Mouse (Mus musculus) inflammation-experienced regulatory T-cells, adult 6 months (primary cell): ENCODE data around the gene Mettl13. TPM values are rescaled to one million over a fixed set of nuclear protein-coding genes. Genes with fewer than 3 reads are reported as not detected.

ENCODE experiments used
- ATAC-seq: one replicate; pipeline ENCODE4 v1.8.0; 2017
- polyA plus RNA-seq, 3 experiments: library from polyadenylated mRNA; unstranded; fragments of 100-300 nt; shearing (Covaris generic); gene quantifications; one replicate each; pipeline ENCODE4 v1.2.1; 2017

Gene Mettl13
- 1 to 10 TPM; 5.6 to 9.6 (median 8.8) TPM for polyA plus RNA-seq

DNA sequence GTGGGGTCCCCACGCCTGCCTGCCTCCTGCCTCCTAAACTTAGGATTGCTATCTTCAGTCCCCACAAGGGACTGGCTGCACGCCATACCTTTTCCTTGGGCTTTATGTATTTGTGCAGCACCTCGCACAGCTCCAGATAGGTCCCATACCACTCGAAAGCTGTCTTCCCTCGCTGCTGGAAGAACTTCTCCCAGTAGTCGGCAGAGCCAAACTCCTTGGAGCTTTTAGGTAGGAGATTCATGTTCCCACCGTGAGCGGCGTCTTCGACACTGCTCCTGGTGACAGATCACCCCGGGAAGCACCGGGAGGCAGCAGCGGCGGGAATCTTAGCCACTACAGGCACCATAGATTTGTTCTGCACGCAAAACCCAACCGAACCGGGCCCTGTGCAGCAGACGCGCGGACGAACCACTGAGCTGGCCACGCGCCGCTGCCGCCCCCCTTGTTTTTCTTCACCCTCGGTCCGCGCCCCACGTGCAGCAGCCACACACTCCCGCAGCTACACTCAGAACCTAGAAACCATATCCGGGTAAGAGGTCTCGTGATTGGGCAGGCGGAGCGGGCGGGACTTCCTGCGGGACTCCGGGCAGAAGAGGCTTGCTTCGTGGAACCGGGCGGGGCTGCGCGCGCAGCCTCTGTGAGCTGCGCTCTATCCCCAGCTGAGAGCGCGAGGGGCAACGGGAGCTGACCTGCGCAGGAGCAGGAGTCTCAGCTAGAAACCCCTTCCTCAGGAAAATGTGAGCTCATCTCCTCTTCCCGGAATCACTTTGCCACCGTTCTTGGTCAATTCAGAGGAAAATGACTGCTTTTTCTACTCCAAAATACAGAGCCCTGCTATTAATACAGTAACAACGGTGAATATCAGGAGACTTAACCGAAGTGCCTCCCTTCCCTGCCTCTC lies at the start of gene Mettl13:
TSS of gene Mettl13 (minus strand) at position 536 of the 901 bp plus-strand sequence.
- ATAC-seq: peak; percentile 99

DNA sequence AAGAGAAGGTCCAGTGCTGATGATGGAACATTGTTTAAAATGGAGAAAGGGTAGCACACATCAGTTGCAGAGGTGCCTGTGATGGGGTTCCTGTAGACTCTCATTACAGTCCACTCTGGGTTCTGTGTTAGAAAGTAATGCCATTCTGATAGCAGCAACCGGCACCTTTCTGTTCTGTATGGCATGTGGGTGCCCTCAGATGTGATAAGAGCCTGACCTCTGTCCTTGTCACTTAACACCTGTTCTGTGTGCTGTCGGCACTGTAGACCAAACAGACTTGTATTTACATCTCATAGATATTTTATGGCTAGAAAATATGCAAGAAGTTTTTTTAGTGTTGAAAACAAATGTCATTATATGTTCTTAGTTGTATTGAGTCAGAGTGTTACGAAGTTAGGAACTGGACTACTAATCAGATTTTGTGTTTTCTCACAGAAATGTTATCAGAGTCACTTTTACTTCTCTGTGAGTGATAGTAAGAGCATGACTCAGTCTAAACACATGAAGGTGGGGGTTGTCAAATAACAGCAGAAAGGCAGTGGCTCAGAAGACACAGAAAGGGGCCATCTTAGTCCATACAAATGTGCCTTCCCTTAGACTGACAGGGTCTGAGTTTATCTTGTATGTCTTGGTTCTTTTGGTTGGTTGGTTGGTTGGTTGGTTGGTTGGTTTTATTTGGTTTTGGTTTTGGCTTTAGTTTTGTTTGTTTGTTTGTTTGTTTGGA lies 49.2 kb upstream of the Mettl13 start:
- ATAC-seq: no peak

DNA sequence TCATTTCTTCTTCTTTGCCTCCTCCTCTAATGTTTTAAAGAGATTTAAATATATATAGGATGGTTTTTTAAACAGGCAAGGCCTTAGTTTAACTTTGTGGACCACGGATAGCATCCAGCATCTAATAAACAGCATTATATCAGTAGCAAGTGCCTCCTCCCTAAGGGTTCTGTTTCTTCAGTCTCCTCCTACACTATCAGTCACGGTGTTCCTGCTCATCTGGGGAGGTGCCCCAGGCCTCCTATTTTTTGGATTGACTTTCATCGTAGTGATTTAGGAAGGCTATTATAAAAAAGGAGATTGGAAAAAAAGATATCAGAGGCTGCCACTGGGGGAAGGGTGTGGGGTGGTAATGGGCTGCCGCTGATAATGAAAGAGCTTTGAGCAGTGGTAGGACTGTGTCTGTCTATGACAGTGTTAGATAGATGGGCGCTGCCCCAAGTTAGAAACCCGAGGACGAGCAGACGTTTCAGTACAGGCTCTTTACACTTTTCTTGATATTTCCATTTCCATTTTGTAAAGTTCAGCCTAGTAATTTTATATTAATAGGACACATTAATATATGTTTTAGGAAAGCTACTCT lies 42.2 kb upstream of the Mettl13 start:
- no peak for ATAC-seq

DNA sequence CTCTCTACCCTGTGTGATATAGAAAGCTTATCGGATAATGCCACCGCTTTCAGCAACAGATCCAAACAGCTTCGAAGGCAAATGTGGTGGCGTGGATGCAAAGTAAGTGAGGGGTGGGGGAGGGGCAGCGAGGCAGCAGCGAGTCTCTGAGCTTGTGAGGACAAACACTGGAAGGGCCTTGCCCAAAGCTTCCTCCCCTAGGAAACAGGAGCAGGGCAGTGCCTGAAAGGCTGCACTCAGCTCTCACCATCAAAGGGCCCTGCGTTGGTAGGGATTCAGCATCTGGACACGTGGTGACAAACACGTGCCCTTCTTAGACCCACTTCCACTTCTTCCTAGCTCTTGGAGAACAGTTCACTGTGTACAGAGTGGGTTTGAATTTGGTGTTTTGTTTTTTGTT lies 41.1 kb upstream of the Mettl13 start:
- no peak for ATAC-seq

DNA sequence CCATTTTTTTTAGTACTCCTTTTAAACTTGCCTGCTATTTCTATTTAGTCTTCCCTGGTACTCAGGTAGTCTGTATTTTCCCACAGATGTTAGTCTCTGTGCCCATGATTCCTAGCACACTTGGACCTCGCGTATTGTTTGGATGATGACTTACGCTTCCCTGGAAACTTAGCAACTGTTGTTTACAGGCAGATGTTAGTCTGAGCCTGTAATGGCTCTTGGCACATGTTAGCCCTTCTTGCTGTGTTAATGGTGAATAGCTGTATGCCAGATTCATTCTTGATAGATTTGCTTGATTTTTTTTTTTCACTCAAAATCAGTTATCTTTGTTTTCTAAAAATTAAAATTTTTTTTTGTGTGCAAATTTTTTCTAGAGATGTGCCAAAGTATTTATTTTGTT lies 40.3 kb upstream of the Mettl13 start:
- no peak for ATAC-seq

DNA sequence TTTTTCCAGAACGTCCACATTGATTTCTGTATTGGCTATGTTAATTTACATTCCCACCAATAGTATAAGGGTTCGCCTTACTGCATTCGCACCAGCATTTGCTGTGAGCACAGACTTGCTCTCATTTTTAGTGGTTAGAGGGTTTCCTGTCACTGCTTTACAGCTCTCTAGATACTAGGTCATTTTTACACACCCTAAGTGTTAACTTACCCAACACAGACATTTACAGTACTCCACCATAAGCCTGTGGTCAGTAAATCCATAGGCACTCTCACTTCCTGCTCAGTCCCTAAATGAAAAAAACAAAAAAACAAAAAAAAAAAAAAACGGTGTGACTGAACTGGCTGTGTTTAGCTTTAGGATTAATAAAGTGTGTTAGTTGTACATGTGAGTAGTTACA lies 37.9 kb upstream of the Mettl13 start:
- no peak for ATAC-seq

DNA sequence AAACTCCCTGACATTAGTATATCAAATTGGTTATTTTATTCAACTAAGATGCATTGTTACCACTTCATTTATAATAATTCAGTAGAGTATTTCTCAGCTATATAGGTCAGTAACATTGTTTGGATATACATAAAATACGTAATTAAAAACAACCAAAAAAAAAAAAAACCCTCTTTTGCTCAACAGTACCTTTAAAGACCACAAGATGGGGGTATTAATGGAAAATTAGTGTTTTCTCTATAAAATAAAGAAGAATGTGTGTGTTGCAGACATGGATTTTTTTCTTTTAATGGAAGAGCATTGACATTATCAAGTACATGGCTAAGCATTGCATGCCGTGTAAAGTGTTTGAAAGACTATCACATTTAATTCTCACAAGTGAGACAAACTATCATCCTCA lies 34.5 kb upstream of the Mettl13 start:
- no peak for ATAC-seq

DNA sequence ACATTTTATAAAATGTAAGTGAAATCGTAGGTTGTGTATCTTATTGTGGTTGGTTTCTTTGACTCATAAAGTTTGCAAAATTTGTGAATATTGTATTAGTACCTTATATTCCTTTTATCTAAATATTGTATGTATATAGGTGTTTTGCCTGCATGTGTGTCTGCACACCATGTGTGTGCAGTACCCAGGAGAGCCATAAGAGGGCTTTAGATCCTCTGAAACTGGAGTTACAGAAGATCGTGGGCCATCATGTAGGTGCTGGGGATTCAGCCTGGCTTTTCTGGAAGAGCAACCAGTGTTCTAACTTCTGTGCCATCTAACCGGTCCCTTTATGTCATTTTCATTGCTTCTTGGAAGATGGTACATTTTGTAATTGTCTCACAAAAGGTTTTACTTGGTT lies 26.7 kb upstream of the Mettl13 start:
- no peak for ATAC-seq

DNA sequence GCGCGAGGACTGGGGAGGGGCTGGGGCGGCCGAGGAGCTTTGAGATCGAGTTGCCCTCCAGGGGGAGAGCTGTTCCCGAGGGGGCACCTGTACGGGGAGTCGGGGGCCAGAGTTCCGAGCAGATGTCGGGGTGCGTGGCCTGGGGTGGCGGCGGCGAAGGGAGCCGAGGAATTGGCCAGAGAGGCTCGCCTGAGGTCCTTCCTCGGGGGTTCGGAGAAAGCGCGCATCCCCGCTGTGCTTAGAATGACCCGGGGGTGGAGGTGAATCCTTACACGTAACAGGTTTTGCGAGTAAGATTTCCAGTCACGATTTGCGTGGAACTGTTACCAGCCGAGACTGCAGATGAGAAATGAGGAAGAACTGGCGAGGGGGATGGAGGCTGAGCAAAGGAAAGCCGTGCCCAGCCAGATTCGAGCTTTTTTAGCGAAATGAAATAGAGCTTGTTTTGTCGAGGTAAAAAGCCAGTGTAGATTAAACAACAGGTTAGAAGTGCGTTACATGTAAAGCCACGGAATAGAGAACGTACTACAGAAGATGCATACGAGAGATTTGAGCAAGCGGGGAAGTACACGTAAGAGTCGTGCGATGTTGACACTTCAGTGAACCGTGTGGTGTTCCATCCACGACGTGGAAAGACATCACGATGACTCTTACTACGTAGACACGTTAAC lies 22.7 kb upstream of the Mettl13 start:
- ATAC-seq: peak; percentile 75

DNA sequence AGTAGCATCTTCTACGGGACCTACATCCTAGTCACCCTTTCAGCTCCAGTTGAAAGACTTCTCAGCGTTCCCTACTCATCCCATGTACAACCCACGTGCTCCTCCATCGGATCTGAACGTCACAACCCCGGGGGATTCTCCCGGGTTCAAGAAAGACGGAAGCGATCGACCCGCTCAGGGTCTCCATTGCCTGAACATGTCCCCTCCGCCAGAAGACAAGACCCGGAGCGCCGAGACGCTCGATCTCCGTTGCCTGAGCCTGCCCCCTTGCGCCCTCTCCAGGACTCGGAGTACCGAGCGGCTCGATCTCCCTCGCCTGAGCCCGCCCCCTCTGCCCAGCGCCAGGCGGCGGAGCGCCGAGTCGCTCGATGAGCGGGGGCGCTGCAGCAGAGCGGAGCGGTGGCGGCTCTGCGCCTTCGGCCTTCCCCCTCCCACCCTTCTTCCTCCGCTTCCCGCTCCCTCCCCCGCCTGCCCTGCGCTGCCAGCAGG lies 22.0 kb upstream of the Mettl13 start, which contains the start of gene Vamp4:
TSS of gene Vamp4 (plus strand) at position 256 of the 489 bp plus-strand sequence.
- ATAC-seq: peak; percentile 81

DNA sequence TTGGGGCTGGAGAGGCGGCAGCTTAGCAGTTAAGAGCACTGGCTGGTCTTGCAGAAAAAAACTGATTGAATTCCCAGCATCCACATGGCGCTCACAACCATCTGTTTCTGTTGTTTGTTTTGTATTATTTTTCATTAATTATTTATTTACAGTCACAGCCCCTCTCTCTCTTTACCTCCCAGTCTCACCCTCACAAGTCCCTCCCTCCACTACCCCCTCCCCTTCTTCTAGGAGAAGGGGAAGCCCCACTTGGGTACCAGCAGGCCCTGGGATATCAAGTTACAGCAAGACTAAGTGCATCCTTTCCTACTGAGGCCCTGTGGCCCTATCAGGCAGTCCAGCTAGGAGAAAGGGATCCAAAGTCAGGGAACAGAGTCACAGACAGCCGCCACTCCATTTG lies 19.0 kb upstream of the Mettl13 start:
- no peak for ATAC-seq

DNA sequence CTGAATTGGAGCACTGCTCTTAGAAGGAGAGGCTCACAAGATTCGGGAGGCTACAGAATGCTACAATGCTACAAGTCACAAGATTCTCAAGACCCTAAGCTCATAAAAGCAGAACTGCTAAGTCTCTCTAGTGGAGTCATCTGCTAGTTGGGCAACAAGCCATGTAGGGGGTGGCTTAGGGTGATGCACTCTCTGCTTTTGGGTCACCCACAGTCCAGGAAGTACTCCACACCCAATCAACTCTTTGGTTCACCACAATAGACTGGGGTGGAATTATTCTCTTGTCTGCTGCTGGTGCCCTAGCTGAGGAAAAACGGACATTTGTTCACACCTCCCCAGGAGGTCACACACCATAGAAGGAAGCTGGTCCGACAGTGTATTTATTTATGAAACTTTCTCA lies 16.6 kb upstream of the Mettl13 start:
- no peak for ATAC-seq

DNA sequence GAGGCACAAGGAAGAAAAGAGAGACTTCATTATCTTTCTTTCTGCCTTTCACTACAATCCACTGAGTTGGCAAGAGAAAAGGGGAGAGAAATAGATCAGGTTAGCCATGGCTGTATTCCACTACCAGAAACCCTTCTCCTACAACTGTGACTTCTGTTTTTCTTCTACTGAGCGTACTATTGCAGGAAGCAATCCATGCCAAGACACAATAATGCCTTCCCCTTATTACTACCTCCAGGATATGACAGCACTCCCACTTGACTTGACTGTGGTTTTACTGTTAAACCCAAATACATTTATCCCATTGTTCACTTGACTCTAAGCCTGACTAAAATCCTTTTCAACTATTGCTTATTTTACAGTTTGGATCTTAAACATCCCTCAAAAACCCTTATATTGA lies 14.9 kb upstream of the Mettl13 start:
- ATAC-seq: no peak

DNA sequence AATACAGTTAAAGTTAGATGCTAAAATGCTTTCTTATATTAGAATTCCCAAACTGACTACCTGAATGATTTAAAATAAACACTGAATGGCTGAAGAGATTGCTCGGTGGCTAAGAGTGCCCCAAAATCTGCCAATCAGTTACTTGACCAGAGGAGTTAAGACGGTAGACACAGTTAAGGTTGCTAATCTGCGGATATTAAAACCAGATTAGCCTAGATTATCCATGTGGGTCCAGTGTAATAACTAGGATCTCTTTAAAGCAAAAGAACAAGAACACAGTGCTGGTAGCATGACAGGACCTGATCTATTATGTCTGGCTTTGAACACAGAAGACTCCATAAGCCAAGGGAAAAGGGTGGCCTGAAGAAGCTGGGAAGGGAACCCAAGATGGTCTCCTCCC lies 5.8 kb upstream of the Mettl13 start:
- no peak for ATAC-seq

DNA sequence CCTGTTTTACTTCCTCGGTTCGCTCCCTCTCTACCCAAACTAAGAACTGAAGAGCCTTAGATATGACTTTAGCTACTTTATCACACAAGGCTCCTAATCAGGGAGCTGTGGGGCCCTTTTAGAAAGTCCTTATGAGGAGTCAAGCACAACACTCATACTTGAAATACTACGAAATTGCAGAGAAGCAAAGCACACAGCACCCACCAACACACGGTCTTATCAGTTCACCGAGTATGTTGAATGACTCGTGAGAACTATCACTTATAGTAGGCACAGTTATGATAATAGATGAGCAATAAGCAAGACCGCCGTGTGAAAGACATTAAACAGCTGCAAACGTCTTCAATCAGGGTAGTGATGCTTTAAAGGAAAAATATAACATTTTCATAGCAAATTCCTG lies 4.6 kb upstream of the Mettl13 start:
- no peak for ATAC-seq

DNA sequence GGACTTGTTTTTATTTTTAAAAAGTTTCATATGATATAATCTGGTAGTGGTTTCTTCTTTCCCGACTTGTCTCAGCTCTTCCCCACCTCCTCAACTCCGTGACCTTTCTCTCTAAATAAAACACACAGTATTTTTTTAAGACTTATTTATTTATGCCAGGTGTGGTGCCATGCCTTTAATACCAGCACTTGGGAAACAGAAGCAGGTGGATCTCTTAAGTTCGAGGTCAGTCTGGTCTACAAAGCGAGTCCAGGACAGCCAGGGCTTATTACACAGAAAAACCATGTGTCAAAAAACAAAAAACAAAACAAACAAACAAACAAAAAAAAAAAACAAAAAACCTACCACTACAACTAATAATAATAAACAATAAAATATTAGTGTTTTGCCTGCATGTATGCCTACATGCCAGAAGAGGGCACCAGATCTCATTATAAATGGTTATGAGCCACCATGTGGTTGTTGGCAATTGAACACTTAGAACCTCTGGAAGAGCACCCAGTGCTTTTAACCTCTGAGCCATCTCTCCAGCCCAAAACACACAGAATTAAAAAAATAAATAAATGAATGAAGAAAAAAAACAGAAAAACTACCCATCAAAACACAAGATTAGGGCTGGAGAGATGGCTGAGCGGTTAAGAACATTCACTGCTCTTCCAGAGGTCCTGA lies 1.4 kb upstream of the Mettl13 start:
- ATAC-seq: peak; percentile 36

DNA sequence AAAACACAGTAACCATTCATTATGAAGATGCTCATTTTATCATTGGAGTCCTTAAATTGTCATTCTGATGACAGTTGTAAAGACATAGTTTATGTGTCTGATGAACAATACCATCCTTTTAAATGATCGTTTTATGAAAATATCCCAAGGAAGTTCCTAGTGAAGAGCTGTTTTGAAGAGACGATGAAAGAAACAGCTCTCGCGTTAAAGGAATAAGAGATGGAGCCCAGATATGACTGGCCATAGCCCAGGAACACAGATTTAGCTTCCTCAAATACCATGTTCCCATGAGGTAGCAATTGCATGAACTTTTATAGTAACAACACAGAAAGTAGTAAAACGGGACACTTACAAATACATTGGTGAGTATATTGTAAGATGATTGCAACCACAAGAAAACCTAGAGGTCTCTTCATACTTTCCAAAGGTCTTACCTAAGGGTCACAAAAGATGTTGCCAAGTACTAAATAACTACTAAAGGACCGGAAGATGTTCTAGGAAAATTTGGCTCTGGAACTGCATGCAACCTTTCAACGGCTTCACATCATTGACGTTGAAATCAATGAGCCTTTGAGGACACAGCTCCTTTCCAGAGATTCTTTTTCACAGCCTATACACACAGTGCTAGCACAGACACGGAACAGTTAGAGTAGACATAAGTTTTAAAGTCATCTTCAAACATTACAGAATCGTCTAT lies 714 bp upstream of the Mettl13 start:
- ATAC-seq: no peak

DNA sequence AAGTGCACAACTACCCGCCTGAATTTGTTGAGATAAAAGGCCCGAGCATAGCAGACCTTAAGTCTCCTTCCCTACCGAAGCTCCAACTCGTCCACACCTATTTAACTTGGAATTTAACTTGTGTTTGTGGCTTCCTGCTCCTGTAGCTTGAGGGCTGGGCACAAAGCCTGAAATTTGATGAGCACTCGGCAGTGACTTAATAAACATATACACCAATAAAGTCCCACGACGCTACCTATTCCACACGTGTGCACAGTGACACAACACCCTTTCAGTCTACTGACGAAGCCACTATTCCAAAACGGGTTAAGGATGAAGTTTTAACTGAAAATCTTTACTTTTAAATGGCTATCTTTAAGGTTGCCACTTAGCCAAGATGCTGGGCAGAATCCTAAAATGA lies 744 bp downstream of the Mettl13 start:
- no peak for ATAC-seq

DNA sequence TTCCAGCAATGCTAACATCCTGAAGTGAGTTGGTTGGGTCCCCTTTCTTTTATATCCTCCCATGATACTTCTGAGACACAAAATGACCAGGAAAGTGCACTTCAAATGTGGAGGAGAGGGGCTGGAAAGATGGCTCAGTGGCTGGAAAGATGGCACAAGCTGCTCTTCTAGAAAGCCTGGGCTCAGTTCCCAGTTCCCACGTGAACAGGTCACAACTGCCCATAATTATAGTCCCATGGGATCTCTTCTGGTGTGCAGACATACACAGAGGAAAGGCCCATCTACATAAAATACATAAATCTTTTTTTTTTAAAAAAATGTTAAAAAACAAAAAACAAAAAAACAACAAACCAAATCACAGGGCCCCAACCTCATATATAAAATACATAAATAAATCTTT lies 5.1 kb downstream of the Mettl13 start:
- no peak for ATAC-seq

DNA sequence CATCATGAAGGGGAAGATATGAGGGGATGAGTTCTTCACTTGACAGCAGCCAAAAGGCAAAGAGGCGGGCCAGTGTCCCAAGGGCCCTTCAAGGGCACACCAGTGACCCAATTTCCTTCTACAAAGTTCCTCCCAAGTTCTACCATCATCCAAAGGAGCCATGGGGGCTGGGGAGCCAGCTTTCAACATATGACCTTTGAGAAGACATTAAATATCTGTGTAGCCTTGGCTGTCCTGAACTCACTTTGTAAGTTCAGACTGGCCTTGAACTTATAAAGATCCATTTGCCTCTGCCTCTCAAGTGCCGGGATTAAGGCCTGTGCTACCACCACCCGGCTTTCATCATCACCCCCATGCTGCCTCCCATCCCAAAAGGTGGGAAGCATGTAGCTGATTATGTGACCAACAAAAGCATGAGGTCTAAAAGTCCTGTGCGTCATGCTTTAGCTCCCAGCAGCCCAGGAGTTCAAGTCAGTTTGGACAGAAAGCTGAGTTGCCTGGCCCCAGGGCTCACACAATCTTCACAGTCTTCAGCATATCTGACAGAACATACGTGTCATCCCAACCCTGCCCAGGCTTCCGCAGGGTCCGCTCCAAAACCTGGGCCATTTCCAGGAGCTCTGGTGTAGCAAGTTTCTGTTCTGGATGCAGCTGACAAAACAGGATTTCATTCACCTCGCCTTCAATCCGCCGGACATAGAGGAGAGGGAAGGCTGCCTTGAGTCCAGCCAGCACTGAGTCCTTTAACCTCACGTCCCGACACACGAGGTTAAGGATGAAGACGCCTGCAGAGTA lies 14.4 kb downstream of the Mettl13 start:
- no peak for ATAC-seq

DNA sequence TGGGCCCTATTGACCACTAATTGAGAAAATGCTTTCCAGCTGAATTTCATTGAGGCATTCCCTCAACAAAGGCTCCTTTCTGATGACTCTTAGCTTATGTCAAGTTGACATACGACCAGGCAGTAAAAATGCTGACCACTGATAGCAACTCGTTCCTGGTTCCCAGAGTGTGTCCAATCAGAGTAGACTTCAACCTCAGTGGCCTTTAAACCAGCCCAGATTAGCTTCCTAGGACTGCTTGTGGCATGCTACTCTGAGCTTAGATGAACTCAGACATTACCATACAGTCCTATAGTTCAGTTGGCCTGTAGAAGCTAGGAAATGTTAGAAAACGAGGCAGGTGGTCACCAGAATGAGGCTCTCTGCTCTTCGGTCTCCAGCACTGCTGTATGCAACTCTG lies 16.0 kb downstream of the Mettl13 start:
- no peak for ATAC-seq
